Mouse (Mus musculus) bone marrow, adult 2 months (tissue): Measurements from ENCODE around the gene Pgls. TPM values are rescaled to one million over a fixed set of nuclear protein-coding genes. Genes with fewer than 3 reads are reported as not detected.

ENCODE experiments used
- H3K27ac ChIP-seq: fragments of 200-500 bp; 2 replicates; pipeline ENCODE4 v1.5.1; 2012; ENCODE audit warnings: low read depth, mild to moderate bottlenecking, control low read depth, inconsistent platforms, low read length; ENCODE audit not compliant: control insufficient read depth, poor library complexity, insufficient read depth
- H3K4me1 ChIP-seq: fragments of 200-500 bp; 2 replicates; pipeline ENCODE4 v1.6.1; 2011; ENCODE audit warnings: low read length; ENCODE audit not compliant: control insufficient read depth, insufficient read depth
- H3K4me3 ChIP-seq: fragments of 200-500 bp; replicated peaks from 2 replicates; pipeline ENCODE3; 2011; ENCODE audit warnings: mild to moderate bottlenecking, low read depth, low read length, control low read depth; ENCODE audit not compliant: control insufficient read depth
- CTCF ChIP-seq: fragments of 200-500 bp; IDR thresholded peaks from 2 replicates; pipeline ENCODE4 v1.5.1; 2011; ENCODE audit warnings: low read length, control low read depth; ENCODE audit not compliant: control insufficient read depth, insufficient read depth
- POLR2A ChIP-seq: fragments of 200-500 bp; IDR thresholded peaks from 2 replicates; pipeline ENCODE4 v1.6.1; 2011; ENCODE audit warnings: low read depth, mild to moderate bottlenecking, control low read depth, low read length, borderline replicate concordance; ENCODE audit not compliant: control insufficient read depth
- whole genome bisulfite sequencing: fragments of 180-500 bp; shearing (Covaris S2); methylation state at CpG from one replicate; pipeline ENCODE4 v1.1.7; 2018; 5-methylcytosine and 5-hydroxymethylcytosine counted together
- polyA plus RNA-seq: library from polyadenylated mRNA; stranded (reverse); fragments of >200 nt; gene quantifications from 2 replicates; pipeline ENCODE4 v1.2.4, GENCODE M21; 2011; ENCODE audit warnings: low replicate concordance; ENCODE audit not compliant: missing spikeins, insufficient read depth, insufficient read length

Gene Pgls
- polyA plus RNA-seq, 1 experiment: 147 TPM

DNA sequence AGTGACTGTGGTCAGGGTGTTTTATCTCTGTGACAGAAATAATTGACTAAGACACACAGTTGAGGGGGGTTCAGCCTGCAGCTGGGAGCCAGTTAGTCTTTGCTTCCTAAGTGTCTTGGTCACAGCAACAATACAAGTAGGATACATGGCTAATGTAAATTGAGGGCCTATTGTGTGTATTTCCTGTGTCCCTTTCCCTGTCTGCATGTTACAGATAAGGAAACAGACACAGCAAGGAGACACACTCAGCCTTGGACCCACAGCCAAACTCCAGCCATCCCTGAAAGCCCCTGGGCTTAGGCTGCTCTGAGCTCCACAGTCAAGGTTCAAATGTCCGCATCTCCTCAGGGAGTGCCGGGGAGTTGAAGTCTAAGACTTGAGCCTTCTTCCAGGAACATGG is 37.3 kb upstream of the Pgls start:
- Histone ChIP-seq H3K4me1 (no peaks in the 10 kb centered on the region), H3K27ac (no peak overlapping the region), H3K4me3 (no peak overlapping the region)
- no peak for TF ChIP-seq POLR2A
- no peak for TF ChIP-seq CTCF
- WGBS: 90% methylated on average over 2 of the region's 2 CpGs

DNA sequence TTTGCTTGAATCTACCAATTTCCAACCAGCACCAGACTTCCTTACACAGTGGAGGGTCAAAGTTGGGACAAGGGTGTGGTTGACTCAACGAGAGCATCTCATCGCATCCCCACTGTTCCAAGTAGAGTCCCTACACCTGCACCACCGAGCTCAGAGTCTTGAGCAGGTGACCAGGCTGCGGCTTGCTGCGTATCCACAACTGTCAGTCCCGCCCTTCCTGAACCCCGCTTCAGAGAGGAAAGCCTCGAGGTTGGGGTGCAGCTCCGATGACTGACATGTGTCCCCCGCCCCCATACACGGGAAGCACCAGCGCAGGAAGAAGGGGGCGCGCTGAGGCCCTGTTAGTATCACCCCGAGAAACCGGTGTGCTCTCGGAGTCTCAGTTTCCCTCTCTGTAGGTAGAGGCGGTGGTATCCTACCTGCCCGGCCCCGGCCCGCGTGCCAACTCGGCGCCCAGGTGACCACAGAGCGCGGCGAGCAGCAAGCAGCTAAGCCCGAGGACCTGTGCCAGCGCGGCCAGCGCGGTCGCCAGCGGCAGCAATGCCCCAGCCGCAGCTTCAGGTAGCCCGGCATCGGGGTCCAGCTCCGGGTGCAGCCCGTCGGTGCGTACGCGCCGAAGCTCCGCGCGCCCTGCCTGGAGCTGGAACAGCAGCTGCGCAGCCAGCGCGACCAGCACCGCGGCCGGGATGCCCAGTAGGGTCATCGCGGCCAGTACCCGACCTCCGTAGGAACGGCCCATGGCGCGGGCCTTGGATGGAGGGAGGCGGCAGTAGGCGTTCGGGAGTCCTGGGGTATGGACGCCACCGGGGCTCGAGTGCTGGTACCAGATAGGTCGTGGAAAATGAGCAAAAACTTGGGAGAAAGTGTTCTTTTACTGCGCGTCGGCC is 33.7 kb upstream of the Pgls start, which contains the start of gene Tmem221:
TSS of gene Tmem221 (minus strand) at position 801 of the 887 bp plus-strand sequence.
- 5% methylated on average over 70 of the region's 70 CpGs for WGBS
- H3K4me3 ChIP-seq: peak within 1 kb of the TSS; percentile 52
- no peaks in the 10 kb centered on the region for H3K4me1 ChIP-seq
- peak within 1 kb of the TSS; percentile 46 for H3K27ac ChIP-seq
- TF ChIP-seq CTCF (peak; percentile 17; the same call in 1 of the 2 replicates), POLR2A (no peak; the same call in 1 of the 2 replicates)

DNA sequence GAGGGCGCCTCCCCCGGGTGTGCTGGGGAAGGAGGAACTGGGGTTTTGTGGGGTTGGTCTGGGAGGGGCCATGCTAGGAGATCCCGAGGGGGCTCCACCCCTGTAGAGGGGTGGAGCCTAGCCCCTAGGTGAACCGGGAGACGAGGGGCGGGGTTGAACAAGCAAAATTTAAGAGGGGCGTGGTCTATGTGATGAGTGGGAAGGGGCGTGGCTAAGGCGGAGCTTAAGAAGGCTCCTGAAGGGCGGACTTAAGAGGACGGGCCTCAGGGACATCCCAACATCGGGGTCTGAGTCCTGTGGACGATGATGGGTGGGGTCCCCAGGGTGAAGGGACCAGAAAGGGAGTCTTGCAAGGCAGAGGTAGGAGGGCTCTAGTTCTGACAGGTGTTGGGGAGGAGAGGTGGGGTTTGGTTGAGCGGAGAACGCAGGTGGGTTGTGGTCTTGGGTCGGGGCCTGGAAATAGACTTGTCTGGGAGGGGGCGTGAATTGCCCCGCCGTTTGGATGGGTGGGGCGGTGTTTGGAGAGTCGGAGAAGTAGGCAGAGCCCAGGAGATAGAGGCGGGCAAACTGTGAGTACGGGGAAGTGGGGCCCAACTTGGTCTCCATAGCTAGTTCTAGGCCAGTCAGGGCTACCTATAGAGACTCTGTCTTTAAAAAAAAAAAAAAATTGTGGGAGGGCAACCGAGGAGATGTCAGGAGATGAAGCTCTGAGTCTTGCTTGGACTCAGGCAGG is 32.9 kb upstream of the Pgls start:
- no peak for TF ChIP-seq CTCF
- 0 out of 2 replicates have a peak, but pooled peaks have one; percentile 39 for TF ChIP-seq POLR2A
- Histone ChIP-seq H3K4me1 (no peaks in the 10 kb centered on the region), H3K4me3 (no peak overlapping the region), H3K27ac (no peak overlapping the region; the same call in 1 of the 2 replicates)
- 4% methylated on average over 24 of the region's 24 CpGs for WGBS

DNA sequence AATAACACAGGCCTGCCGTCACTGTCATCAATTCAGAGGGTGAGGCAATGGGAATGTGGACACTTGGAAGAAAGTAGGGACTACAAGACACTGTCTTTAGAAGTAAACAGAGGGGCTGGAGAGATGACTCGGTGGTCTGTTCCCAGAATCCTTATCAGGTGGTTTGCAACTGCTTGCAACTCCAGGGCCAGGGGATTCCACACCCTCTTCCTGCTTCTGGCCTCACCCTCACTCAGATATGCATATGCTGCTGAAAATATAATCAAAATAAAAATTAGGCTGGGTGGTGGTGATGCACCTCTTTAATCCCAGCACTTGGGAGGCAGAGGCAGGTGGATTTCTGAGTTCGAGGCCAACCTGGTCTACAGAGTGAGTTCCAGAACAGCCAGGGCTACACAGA is 31.9 kb upstream of the Pgls start:
- H3K4me3 ChIP-seq: no peak overlapping the region
- WGBS: 48% methylated on average over 3 of the region's 3 CpGs
- no peak for TF ChIP-seq POLR2A
- no peak for TF ChIP-seq CTCF
- no peaks in the 10 kb centered on the region for H3K4me1 ChIP-seq
- H3K27ac ChIP-seq: no peak overlapping the region

DNA sequence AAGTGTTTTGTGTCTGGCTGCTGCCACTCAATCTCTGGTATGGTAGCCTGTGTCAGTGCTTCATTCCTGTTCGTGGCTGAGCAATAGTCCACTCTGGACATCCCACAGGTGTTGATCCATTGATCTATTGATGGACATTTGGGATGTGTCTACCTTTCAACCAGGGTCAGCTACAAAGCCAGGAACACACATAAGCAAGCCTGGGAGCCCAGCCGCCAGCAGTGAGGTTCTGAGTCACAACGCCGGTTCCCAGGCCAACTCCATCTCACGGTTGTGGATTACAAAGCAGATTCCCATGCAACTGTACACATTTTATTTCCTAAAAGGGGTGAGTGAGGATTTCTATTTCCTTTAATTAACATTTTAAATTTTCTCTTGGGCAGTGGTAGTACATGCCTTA is 31.2 kb upstream of the Pgls start:
- TF ChIP-seq CTCF (no peak), POLR2A (no peak)
- Histone ChIP-seq H3K4me1 (no peaks in the 10 kb centered on the region), H3K4me3 (no peak overlapping the region), H3K27ac (no peak overlapping the region)
- WGBS: 89% methylated on average over 5 of the region's 5 CpGs

DNA sequence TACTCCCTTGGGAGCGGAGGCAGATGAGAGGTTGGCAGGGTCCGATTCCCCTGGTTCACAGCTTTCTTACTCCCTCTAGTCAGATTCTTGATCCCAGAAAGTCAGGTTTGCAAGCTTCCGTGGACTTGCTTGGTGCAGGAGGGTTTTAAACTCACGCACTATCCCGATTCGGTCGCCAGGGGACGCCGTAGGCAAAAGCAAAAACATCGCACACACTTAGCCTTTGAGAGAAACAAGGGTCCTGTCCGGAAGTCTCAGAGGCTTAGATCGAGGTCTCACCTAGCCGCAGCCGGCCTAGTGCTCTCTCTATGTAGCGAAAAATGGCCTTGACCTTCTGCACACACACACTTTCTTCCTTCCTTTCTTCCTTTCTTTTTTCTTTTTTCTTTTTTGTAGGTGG is 30.6 kb upstream of the Pgls start:
- Histone ChIP-seq H3K27ac (no peak overlapping the region), H3K4me1 (no peaks in the 10 kb centered on the region), H3K4me3 (no peak overlapping the region)
- 3% methylated on average over 15 of the region's 15 CpGs for WGBS
- TF ChIP-seq POLR2A (no peak), CTCF (peak; percentile 95)

DNA sequence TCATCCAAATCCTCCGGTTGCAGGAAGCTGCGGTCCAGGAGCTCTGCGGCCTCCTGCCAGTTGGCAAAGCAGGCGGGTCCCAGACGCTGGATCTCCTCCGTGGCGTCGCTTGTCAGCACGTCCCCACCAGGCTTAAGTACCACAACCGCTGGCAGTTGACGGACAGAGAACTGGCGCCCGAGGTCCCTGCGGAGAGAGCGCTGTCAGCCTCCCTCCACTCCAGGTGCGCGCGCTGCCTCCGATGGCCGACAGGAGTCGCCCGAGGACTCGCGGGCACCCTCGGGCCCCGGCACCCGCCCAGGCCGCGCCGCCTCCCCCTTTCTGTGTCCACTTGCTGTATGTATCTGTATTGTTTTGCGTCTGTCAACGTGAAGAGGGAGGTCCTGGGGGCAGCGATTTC is 29.2 kb upstream of the Pgls start:
- no peak overlapping the region for H3K4me3 ChIP-seq
- WGBS: under 1% methylated on average over 33 of the region's 33 CpGs
- no peaks in the 10 kb centered on the region for H3K4me1 ChIP-seq
- H3K27ac ChIP-seq: no peak overlapping the region
- TF ChIP-seq CTCF: peak; percentile 70
- TF ChIP-seq POLR2A: no peak

DNA sequence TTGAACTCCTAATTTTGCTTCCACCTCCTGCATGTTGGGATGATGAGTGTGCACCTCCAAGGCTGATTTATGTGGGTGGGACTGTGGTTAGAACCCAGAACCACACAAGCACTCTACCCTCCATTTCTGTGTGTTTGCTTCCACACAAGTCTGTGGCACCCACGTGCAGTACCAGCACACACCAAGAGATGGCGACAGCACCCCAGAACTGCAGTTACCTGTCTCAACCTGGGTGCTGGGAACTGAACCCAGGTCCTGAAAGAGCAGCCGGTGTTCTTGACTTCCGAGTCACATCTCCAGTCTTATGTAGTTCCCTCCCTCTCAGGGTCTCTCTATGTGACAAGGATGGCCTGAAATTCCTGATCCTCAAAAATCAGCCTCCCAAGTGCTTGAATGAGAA is 28.0 kb upstream of the Pgls start:
- TF ChIP-seq CTCF (0 out of 2 replicates have a peak, but pooled peaks have one; percentile 3), POLR2A (no peak)
- Histone ChIP-seq H3K4me3 (no peak overlapping the region), H3K4me1 (no peaks in the 10 kb centered on the region), H3K27ac (no peak overlapping the region)
- 74% methylated on average over 4 of the region's 4 CpGs for WGBS
